Mouse (Mus musculus): ENCODE results near the gene Aknad1. TPM values are rescaled to one million over a fixed set of nuclear protein-coding genes. Genes with fewer than 3 reads are reported as not detected.

Aknad1 gene
- total RNA-seq (2023), result not detected

DNA sequence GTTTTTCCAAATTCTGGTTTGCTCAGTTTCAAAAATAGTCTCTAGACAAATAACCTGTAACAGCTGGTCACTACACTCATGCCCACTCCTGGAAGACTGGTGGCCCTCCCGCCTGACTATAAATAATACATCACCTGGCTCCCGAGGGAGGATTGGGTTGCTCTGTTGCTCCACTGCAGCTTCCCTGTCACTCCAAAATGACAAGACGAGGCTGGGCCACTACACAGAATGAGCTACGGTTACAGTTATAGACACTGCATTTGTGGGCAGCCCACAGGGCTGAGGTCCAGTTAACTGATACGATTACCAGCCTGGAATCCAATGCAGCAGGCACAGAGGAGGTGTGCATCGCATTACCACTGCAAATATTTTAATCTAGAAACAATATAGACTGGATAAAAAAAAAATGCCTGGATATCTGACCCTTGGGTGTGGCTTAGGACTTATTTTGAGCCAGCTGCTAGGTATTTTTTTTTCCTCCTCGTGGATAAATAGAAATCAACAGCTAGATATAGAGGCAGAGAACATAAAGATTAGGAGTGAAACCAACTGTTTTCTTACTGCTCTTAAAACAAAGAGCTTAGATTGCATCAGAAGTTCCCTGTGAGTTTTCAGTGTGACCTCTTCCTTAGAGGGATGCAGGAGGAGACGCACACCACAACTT is at the start of gene Aknad1:
Gene Aknad1, plus strand, starts transcription at position 614 of the 664 bp plus-strand sequence.

DNA sequence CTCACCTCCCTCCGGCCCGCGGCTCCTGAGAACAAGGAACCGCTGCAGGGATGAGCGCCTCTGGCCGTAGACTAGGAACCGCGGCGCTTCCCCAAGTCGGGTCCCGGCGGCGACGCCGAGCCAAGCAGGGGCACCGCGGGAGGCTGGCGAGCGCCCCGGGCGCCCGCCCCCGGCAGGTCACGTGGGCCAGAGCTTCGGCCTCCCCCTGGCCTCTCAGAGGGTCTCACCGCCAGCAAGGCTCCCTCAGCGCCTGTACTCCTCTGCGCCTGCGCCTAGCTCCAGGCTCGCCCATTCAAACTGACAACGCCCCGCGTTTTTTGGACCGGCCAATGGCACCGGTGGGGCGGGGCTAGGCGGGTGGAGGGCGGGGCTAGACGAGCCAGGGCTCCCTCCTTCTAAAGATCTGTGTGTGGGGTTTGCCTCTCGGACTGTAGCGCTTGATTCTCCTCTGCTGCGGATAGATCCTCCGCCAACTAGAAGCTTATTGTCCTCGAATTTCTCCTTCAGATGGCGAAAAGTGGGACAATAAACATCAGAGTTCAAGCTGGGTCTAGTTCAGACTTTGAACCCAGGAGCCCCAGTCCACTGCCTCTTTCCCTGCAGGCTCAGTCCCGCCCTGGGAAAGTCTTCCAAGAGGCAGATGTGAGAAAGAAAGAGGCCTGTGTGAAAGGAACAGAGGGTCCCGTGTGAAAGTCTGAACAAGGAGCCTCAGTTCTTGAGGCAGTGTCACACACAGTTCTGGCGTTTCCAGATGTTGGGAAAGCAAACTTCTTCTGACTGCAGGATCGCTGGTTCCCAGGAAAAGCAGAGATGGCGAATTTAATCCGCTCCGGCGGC is 17.2 kb upstream of the Aknad1 start, which contains the start of gene Gpsm2:
Gene Gpsm2, minus strand, starts transcription at position 274 of the 837 bp plus-strand sequence.

Other genes starting within 250 kb of the Aknad1 start
- not detected for gene 1700013F07Rik, start 205.5 kb upstream of the Aknad1 start, total RNA-seq (2023)
- 0.09 TPM for gene 5330417C22Rik, start 203.1 kb upstream of the Aknad1 start, total RNA-seq (2023)
- gene Tmem167b, start 177.2 kb upstream of the Aknad1 start, total RNA-seq (2023), result 45.3 TPM
- 21.1 TPM for gene Taf13, start 168.0 kb upstream of the Aknad1 start, total RNA-seq (2023)
- 15.5 TPM for gene Wdr47, start 148.4 kb upstream of the Aknad1 start, total RNA-seq (2023)
- gene Clcc1, start 85.7 kb upstream of the Aknad1 start, total RNA-seq (2023), result 36.3 TPM
- gene Gpsm2, start 17.3 kb upstream of the Aknad1 start, total RNA-seq (2023), result 3.0 TPM
- 58.4 TPM for gene Stxbp3, start 100.9 kb downstream of the Aknad1 start, total RNA-seq (2023)
- gene Fndc7, start 150.3 kb downstream of the Aknad1 start, total RNA-seq (2023), result 0.56 TPM
- 243 TPM for gene Prpf38b, start 172.1 kb downstream of the Aknad1 start, total RNA-seq (2023)
- gene Henmt1, start 200.2 kb downstream of the Aknad1 start, total RNA-seq (2023), result not detected
- not detected for gene Gm9857, start 200.8 kb downstream of the Aknad1 start, total RNA-seq (2023)